In the genomic region with DNA sequence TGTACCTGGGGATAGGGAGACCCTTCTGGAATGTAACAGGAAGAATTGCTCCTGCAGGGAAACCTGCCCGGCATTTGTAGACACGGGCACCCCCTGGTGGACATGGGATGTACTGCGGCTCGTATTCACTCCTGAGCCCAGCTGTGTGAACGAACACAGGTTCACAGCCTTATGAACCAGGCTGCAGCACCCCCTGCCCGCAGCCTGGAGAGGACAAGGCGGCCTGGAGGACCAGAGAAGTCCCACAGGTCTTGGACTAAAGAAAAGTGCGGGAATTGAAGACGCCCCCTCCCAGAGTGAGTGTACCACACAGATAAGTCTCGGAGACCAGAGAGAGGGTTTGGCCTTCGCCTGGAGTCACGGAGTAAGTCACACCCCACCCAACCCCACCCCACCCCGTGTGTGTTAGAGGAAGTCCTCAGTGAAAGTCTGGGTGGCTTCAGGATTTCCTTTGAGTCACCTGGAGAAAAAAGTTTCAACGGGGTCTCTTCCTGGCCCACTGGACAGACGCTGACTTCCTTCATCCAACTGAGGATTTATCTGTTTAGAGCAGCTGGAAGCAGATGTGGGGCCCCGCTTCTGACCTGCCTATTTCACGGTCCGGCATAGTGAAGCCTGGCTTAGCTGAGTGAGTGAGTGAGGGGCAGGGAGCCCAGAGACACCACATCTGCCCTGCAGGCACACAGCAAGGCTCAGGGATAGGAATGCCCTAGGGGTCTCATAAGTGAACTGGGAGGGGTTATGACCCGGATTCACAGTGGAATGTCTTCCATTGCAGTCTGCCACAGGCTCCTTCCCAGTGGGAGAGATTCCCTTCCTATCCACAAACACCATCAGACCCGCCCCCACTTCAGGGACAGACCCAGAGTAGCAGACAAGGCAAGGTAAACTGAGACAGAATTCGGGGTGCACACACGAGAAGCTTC, we compare ENCODE assay signal across 8 mouse cellular contexts. TPM values are rescaled to one million over a fixed set of nuclear protein-coding genes. Genes with fewer than 3 reads are reported as not detected.
DNase-seq lines count a peak whose midpoint lies in the region; ATAC-seq lines count a peak whose summit lies in the region.

No protein-coding gene starts in this region.

- DNase-seq in ES-CJ7 (ENCODE audit: low read depth, low spot score), result peak; percentile 96
- peak; percentile 83 for DNase-seq in c-Kit-positive CD71-negative TER-119-negative erythroid progenitor cells, embryonic 14.5 days (ENCODE audit: low read depth)
- peak; percentile 92 for DNase-seq in forelimb bud, embryonic 11.5 days (ENCODE audit: low read depth, low spot score)
- DNase-seq in hindbrain, embryonic 11.5 days (ENCODE audit: low spot score), result peak; percentile 95
- peak; percentile 83 for DNase-seq in layer of hippocampus, adult 9-11 months
- peak; percentile 95 for DNase-seq in lung, postnatal 14 days
- peak; percentile 67 for DNase-seq in retina, adult 2 months (ENCODE audit: low read depth, low spot score)
- DNase-seq in thymus, postnatal 10 days (ENCODE audit: low spot score in 2 of 2), result peak; percentile 81 to 92

- peak; percentile 8; the same call in 1 of the 2 replicates for ATAC-seq in hindbrain, embryonic 11.5 days (ENCODE audit: low FRiP score)

- peaks cover 5% of the 10 kb centered on the region; the same call in 1 of the 2 replicates for H3K4me1 ChIP-seq in hindbrain, embryonic 11.5 days (replicated peaks; ENCODE audit: control insufficient read depth, insufficient read depth, low read length)

- H3K9me3 ChIP-seq in hindbrain, embryonic 11.5 days (ENCODE audit: control insufficient read depth, low read length), result no peaks in the 10 kb centered on the region

- 43% methylated on average over 22 of the region's 22 CpGs for WGBS in hindbrain, embryonic 11.5 days

- H3K27ac ChIP-seq in hindbrain, embryonic 11.5 days (ENCODE audit: low read depth, low read length), result 0 out of 2 replicates have a peak overlapping the region, but pooled peaks have one; percentile 20

- H3K4me2 ChIP-seq in hindbrain, embryonic 11.5 days (replicated peaks; ENCODE audit: low read depth, low read length), result no peak overlapping the region

- H3K27me3 ChIP-seq in hindbrain, embryonic 11.5 days (ENCODE audit: control insufficient read depth, insufficient read depth, low read length), result no peaks in the 10 kb centered on the region

- no peaks in the 10 kb centered on the region for H3K36me3 ChIP-seq in hindbrain, embryonic 11.5 days (ENCODE audit: control insufficient read depth, insufficient read depth, low read length)

- no peak overlapping the region for H3K9ac ChIP-seq in hindbrain, embryonic 11.5 days (ENCODE audit: low read depth, low read length)

- H3K4me3 ChIP-seq in hindbrain, embryonic 11.5 days (ENCODE audit: low read depth, low read length), result no peak overlapping the region

RNA-seq across cellular contexts. Expression of a gene that starts 1.9 kb away (rescaled TPM):
- 9.9 and 10.3 TPM in 2 replicates for polyA plus RNA-seq in hindbrain, embryonic 11.5 days (2014; fragmentation: Nextera tagmentation; extraction: Ambion mirVana)

RNA-seq across cellular contexts. Expression of a gene that starts 21.6 kb away (rescaled TPM):
- 10.7 and 12.2 TPM in 2 replicates for polyA plus RNA-seq in hindbrain, embryonic 11.5 days (2014; fragmentation: Nextera tagmentation; extraction: Ambion mirVana)

RNA-seq across cellular contexts. Expression of a gene that starts 32.3 kb away (rescaled TPM):
- polyA plus RNA-seq in hindbrain, embryonic 11.5 days (2014; fragmentation: Nextera tagmentation; extraction: Ambion mirVana), result 162 and 173 TPM in 2 replicates

RNA-seq across cellular contexts. Expression of a gene that starts 33.2 kb away (rescaled TPM):
- polyA plus RNA-seq in hindbrain, embryonic 11.5 days (2014; fragmentation: Nextera tagmentation; extraction: Ambion mirVana), result 0.08 TPM in 1 of 2 replicates, not detected in the other

RNA-seq across cellular contexts. Expression of a gene that starts 36.6 kb away (rescaled TPM):
- polyA plus RNA-seq in hindbrain, embryonic 11.5 days (2014; fragmentation: Nextera tagmentation; extraction: Ambion mirVana), result 11.2 and 12.3 TPM in 2 replicates
